Mouse (Mus musculus): Measurements from ENCODE around the gene Ciz1. TPM values are rescaled to one million over a fixed set of nuclear protein-coding genes. Genes with fewer than 3 reads are reported as not detected.
A peak's percentile ranks its signal among the peaks of the same experiment; 100 is the strongest.

Ciz1 gene
- polyA plus RNA-seq, 1 experiment from 2014 or later = 51.9 TPM

GRCm38 (mm10) chr2:32315751-32316150 is 36.4 kb upstream of the Ciz1 start:
- Histone ChIP-seq H3K9me3 (ENCODE audit: low read depth, low read length) (no peaks in the 10 kb centered on the region), H3K27ac (ENCODE audit: low read depth) (peak overlapping the region; percentile 96), H3K4me3 (ENCODE audit: low read depth, low read length) (0 out of 2 replicates have a peak overlapping the region, but pooled peaks have one; percentile 7), H3K4me2 (peak overlapping the region; percentile 48), H3K36me3 (ENCODE audit: insufficient read depth) (no peaks in the 10 kb centered on the region), H3K9ac (peak overlapping the region; percentile 30), H3K27me3 (ENCODE audit: insufficient read depth, low read length) (no peaks in the 10 kb centered on the region), H3K4me1 (ENCODE audit: insufficient read depth) (peaks cover 47% of the 10 kb centered on the region)
- WGBS = 4% methylated on average over 8 of the region's 8 CpGs
- TF ChIP-seq CTCF (IDR thresholded peaks at IDR 0.05; ENCODE audit: low read depth) = no peak
- peak; percentile 67 for DNase-seq
- no peak for ATAC-seq (ENCODE audit: insufficient read depth)

GRCm38 (mm10) chr2:32316887-32317656 is 35.1 kb upstream of the Ciz1 start:
- no peak overlapping the region; the same call in 1 of the 2 replicates for H3K9ac ChIP-seq
- H3K4me3 ChIP-seq (ENCODE audit: low read depth, low read length) = no peak overlapping the region
- H3K4me2 ChIP-seq = peak overlapping the region; percentile 82
- WGBS = 25% methylated on average over 20 of the region's 20 CpGs
- no peaks in the 10 kb centered on the region for H3K36me3 ChIP-seq (ENCODE audit: insufficient read depth)
- ATAC-seq (ENCODE audit: insufficient read depth) (peak; percentile 29), DNase-seq (peak; percentile 81)
- H3K4me1 ChIP-seq (ENCODE audit: insufficient read depth) = peaks cover 44% of the 10 kb centered on the region
- H3K27me3 ChIP-seq (ENCODE audit: insufficient read depth, low read length) = no peaks in the 10 kb centered on the region
- H3K27ac ChIP-seq (ENCODE audit: low read depth) = peak overlapping the region; percentile 96
- TF ChIP-seq CTCF (IDR thresholded peaks at IDR 0.05; ENCODE audit: low read depth) = no peak
- no peaks in the 10 kb centered on the region for H3K9me3 ChIP-seq (ENCODE audit: low read depth, low read length)

GRCm38 (mm10) chr2:32317791-32318417 is 34.2 kb upstream of the Ciz1 start:
- peak overlapping the region; percentile 55 for H3K4me3 ChIP-seq (ENCODE audit: low read depth, low read length)
- TF ChIP-seq CTCF (IDR thresholded peaks at IDR 0.05; ENCODE audit: low read depth) = 0 out of 2 replicates have a peak, but pooled peaks have one; percentile 4

GRCm38 (mm10) chr2:32318709-32319585 is 33.2 kb upstream of the Ciz1 start:
- Histone ChIP-seq H3K27me3 (ENCODE audit: insufficient read depth, low read length) (no peaks in the 10 kb centered on the region), H3K36me3 (ENCODE audit: insufficient read depth) (no peaks in the 10 kb centered on the region), H3K4me2 (peak overlapping the region; percentile 82), H3K27ac (ENCODE audit: low read depth) (peak overlapping the region; percentile 96), H3K4me3 (ENCODE audit: low read depth, low read length) (peak overlapping the region; percentile 55), H3K4me1 (ENCODE audit: insufficient read depth) (peaks cover 44% of the 10 kb centered on the region), H3K9me3 (ENCODE audit: low read depth, low read length) (no peaks in the 10 kb centered on the region), H3K9ac (peak overlapping the region; percentile 84)
- peak; percentile 2; the same call in 1 of the 2 replicates for ATAC-seq (ENCODE audit: insufficient read depth)
- WGBS = 62% methylated on average over 14 of the region's 14 CpGs
- DNase-seq = peak; percentile 67
- TF ChIP-seq CTCF (IDR thresholded peaks at IDR 0.05; ENCODE audit: low read depth) = no peak

More at GRCm38 (mm10) chr2:32317791-32318417, 34.2 kb upstream of the Ciz1 start:
- Histone ChIP-seq H3K4me2 (peak overlapping the region; percentile 82), H3K9ac (peak overlapping the region; percentile 84), H3K9me3 (ENCODE audit: low read depth, low read length) (no peaks in the 10 kb centered on the region), H3K27me3 (ENCODE audit: insufficient read depth, low read length) (no peaks in the 10 kb centered on the region), H3K27ac (ENCODE audit: low read depth) (peak overlapping the region; percentile 96), H3K36me3 (ENCODE audit: insufficient read depth) (no peaks in the 10 kb centered on the region), H3K4me1 (ENCODE audit: insufficient read depth) (peaks cover 44% of the 10 kb centered on the region)
- ATAC-seq (ENCODE audit: insufficient read depth) (peak; percentile 82), DNase-seq (peak; percentile 96)
- 1% methylated on average over 18 of the region's 19 CpGs for WGBS

GRCm38 (mm10) chr2:32319586-32320580 is 32.2 kb upstream of the Ciz1 start:
- Histone ChIP-seq H3K27me3 (ENCODE audit: insufficient read depth, low read length) (no peaks in the 10 kb centered on the region), H3K9ac (0 out of 2 replicates have a peak overlapping the region, but pooled peaks have one; percentile 22), H3K4me1 (ENCODE audit: insufficient read depth) (peaks cover 42% of the 10 kb centered on the region), H3K9me3 (ENCODE audit: low read depth, low read length) (no peaks in the 10 kb centered on the region), H3K27ac (ENCODE audit: low read depth) (peak overlapping the region; percentile 96), H3K4me2 (peak overlapping the region; percentile 82), H3K4me3 (ENCODE audit: low read depth, low read length) (peak overlapping the region; percentile 16), H3K36me3 (ENCODE audit: insufficient read depth) (no peaks in the 10 kb centered on the region)
- peak; percentile 85 for DNase-seq
- 27% methylated on average over 9 of the region's 9 CpGs for WGBS
- ATAC-seq (ENCODE audit: insufficient read depth) = peak; percentile 55
- no peak for TF ChIP-seq CTCF (IDR thresholded peaks at IDR 0.05; ENCODE audit: low read depth)

GRCm38 (mm10) chr2:32320721-32321120 is 31.4 kb upstream of the Ciz1 start:
- Histone ChIP-seq H3K4me3 (ENCODE audit: low read depth, low read length) (no peak overlapping the region), H3K4me2 (peak overlapping the region; percentile 82), H3K36me3 (ENCODE audit: insufficient read depth) (no peaks in the 10 kb centered on the region), H3K4me1 (ENCODE audit: insufficient read depth) (peaks cover 37% of the 10 kb centered on the region), H3K9ac (no peak overlapping the region), H3K27ac (ENCODE audit: low read depth) (peak overlapping the region; percentile 96; the same call in 1 of the 2 replicates), H3K9me3 (ENCODE audit: low read depth, low read length) (no peaks in the 10 kb centered on the region), H3K27me3 (ENCODE audit: insufficient read depth, low read length) (no peaks in the 10 kb centered on the region)
- 66% methylated on average over 11 of the region's 11 CpGs for WGBS
- no peak for TF ChIP-seq CTCF (IDR thresholded peaks at IDR 0.05; ENCODE audit: low read depth)
- DNase-seq (no peak), ATAC-seq (ENCODE audit: insufficient read depth) (no peak)

Data from lung, embryonic 14.5 days (tissue).